Mouse (Mus musculus) frontal cortex, postnatal 25 days (tissue): ENCODE measurements at regions not wholly inside any gene's neighbourhood (a gene's known extent, or its start where the extent isn't known, plus 50 kb on each side); places are given as distances from the start of the nearest gene placed in this dataset.
A peak's percentile ranks its signal among the peaks of the same experiment; 100 is the strongest.

Experiments
- DNase-seq, 2 experiments: peaks; one replicate each; pipeline ENCODE4 v3.0.0; 2022; ENCODE audit warnings: low spot score in 2 of 2

- no peak for DNase-seq
Observed at GRCm38 (mm10) chr13:81852309-81852978, 69.6 kb downstream of the Cetn3 start.

DNA sequence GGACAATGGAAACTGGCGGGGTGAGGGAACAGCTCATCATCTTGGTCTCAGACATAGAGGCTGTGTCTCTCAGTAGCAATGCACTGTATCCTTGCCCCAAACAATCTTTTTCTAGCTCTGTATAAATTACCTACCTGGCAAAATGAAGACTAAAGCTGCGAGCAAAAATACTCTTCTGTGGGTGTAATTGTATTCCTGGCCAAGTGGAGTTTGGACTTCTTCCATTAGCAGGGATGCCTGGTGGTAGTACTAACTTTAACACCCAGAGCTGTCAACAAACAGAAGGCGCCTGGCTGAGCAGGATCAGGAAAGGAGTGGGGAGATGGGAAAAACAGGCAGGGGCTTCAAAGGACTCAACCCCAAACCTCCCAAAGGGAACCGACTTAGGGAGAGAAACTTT, 73.2 kb downstream of the Cetn3 start:
- no peak for DNase-seq

GRCm38 (mm10) chr13:81860683-81861082, 77.8 kb downstream of the Cetn3 start:
- DNase-seq: no peak

DNA sequence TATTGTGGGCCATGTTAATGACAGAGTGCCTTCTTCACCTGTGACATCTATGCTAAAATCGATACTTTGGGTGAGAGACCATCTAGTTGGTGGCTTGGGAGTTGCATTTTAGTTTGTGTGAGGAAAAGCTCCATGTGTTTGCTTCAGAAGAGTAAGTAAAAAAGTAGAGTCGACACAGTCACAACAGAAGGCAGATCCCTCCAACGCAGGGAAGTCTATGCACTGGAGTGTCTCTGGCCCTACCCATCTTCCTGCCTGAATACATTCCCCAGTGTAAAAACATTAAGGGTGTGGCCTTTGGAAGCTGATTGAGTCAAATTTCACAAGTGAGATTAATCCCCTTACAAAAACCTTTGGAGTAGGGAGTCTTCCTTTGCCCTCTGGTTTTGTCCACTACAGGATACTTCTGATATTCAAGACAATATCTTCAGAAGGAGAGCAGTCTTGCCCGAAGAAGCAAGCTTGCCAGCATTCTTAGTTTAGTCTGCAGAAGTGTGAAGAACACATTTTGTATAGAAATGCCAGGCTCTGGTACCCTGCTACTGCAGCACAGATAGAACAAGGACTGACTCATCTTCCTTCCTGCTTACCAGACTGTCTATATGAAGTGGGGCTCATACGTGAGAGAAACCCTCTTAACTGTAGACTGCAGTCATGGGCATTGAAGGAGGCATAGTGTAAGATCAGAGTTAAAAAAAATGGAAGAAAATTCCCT, 79.2 kb downstream of the Cetn3 start:
- DNase-seq: no peak

GRCm38 (mm10) chr13:81871226-81871625, 88.3 kb downstream of the Cetn3 start:
- DNase-seq: no peak

DNA sequence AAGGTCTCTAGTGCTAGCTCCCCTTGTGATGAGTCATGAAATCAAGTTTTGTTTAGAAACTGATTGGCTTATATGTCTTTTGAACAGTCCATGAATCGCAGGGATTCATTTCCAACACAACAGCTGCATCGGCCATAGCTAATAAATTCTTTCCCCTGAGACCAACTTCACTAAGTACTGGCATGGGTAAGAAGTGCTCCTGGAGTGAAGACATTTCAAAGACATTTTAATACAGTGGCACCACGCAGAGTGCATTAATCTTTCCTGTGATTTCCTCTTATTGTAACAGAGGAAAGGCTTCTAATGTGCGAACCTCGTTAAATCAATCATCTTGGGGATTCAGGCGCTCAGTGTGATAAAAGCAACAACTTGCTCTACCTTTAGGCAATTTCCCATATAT, 103.0 kb downstream of the Cetn3 start:
- DNase-seq: no peak

DNA sequence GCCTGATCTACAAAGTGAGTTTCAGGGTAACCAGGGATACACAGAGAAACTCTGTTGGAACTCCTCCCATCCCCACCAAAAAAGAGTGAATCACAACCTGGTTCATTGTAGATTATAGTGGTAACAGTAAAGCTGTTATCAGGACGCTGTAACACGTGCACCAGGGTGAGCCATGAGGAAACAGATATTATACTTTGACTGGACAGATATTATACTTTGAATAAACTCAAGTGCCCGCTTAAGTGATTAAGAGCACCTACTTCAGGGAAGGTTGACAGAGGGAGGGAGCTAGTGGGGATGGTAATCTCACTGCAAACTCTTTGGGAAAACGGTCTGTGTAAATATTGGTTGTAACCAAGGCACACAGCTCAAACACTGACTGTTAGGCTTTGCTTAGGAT, 147.4 kb downstream of the Cetn3 start:
- DNase-seq: no peak

- DNase-seq: no peak
Observed at GRCm38 (mm10) chr13:81931199-81931598, 148.3 kb downstream of the Cetn3 start.

DNA sequence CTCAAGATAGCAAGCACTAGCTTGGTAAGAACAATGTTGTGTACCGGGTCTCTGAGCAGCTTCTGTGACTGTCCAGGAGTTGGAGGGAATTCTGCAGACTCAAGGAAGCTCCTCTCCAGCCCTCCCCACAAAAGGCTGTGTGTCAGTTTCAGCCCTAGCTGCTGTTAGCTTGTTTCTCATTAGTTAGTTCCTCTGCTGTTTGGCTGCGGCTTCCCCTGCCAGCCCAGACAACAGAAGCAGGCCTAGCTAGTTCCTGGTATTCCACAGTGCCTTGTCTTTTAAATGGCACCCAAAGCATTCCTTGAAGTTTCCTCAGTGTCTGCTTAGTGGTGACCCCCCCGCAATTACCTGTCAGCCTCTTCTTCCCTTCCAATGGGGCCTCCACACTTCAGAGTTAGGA, 154.2 kb downstream of the Cetn3 start:
- no peak for DNase-seq

DNA sequence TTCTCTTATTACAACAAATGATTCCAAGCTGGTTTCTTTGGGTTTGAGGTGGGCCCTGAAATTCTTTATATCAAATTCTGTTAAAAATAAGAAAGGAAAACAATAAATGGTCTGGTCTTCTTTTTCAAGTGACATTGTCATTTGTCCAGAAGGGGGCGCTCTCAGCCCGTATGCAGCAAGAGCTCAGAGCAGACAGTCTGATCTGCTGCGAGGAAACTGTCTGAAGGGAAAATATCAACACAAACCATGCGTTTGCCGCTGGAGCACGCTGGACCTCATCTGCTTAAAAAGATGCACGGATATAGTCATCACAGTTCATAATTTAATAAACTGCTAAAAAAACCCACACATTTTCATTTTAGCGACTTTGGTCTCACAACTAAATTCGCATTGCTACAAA, 161.2 kb downstream of the Cetn3 start:
- DNase-seq: peak; percentile 68 to 89

DNA sequence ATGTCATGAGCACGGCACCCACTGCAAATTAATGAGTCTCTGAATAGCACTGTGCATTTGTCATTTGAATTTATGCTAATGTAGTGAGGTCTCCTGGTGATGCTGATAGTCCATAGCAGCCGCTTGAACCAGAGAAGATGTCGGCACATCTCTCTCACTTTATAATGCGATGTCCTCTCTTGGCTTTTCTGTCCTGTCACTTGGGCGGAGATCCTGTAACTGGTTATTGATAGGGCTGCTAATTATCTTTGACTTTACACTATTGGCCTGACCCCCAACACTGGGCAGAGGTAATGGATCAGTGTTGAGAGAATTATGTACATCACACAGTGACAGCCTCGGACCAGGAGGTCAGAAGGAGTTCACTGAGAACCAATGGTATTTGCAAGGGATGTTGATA, 161.6 kb downstream of the Cetn3 start:
- peak; percentile 8 to 11 for DNase-seq

DNA sequence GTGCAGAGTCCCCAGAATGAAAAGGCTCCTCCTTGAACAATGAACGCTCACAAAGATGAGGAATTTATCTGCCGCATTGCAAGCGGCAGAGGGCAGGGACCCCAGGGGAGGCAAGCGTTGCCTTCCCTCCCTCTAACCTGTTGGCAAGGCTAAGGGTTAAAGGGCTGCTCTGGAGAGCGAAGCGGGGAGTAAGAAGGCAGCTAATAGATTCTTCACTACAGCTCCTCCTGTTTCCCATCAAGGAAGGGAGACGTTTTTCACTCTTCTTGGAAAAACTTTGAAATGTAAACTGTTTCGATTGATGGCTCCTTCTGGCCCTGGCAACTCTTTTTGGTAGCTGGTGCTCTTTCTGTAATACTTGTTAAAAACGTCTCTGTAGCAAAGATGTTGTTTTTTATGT, 162.9 kb downstream of the Cetn3 start:
- no peak for DNase-seq

DNA sequence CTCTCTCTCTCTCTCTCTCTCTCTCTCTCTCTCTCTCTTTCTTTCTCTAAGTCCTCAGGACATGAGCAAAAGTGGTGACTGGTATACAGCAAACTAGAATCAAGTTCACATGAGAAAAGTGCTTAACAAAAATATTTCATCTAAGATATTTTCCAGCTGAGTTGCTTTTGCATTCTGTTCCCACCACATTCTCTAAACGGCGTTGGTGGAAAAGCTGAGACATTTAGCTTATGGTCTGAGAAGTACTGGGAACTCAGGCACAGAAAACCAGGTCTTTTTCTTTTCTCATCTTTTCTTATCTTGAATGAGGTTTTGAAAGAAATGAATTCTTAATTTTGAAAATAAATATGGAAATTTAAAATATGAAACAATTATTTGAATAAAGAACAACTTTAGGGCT, 182.6 kb downstream of the Cetn3 start:
- no peak for DNase-seq

GRCm38 (mm10) chr13:81975878-81976277, 193.0 kb downstream of the Cetn3 start:
- DNase-seq: no peak

DNA sequence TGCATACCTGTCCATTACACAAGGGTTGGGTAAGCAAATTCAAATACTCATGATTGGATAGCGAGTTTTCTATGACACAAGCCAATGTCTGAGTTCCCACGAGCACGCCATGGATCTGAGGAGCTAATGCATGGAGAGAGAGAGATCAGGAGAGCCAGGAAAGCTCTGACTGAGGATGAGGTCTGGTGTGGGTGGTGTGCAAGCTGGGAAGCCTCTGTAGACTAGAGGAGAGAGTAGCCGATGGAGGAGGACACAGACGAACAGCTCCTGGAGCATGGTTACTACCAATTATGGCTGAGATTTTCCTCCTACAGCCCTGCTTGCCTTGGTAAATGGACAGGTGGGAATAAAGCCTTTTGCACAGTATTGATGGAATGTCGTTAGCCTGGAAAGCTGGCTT, 195.1 kb downstream of the Cetn3 start:
- DNase-seq: no peak

GRCm38 (mm10) chr13:81979289-81979688, 196.4 kb downstream of the Cetn3 start:
- DNase-seq: no peak

- DNase-seq: no peak
Observed at GRCm38 (mm10) chr13:81980094-81980493, 197.2 kb downstream of the Cetn3 start.

GRCm38 (mm10) chr13:81982491-81982890, 199.6 kb downstream of the Cetn3 start:
- DNase-seq: no peak

GRCm38 (mm10) chr13:82000681-82001212, 217.9 kb downstream of the Cetn3 start:
- no peak for DNase-seq

- DNase-seq: no peak
Observed at GRCm38 (mm10) chr13:82005929-82006726, 223.3 kb downstream of the Cetn3 start.

- no peak for DNase-seq
Observed at GRCm38 (mm10) chr13:82007222-82007621, 224.3 kb downstream of the Cetn3 start.

DNA sequence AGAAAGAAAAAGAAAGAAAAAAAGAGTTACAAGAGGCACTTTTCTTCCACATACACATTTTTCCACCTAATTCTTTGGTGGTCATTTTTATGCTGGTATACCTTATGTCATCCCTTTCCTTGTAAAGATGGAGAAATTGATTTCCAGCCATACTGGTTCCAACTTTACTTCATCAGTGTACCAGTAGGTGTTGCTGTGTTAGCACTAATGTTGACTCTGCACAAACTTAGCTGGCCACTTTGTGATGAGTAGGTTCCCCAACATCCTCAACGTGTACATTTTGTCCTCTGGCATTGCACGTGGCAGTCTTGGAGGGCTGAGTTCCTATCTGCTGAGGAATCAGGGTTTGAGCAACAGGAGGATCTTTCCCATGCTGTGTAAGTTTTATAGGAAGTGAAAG, 256.7 kb downstream of the Cetn3 start:
- no peak for DNase-seq
